Mouse (Mus musculus) midbrain, embryonic 10.5 days (tissue): ENCODE data around the gene Gm17374. TPM values are rescaled to one million over a fixed set of nuclear protein-coding genes. Genes with fewer than 3 reads are reported as not detected.
"Not testable (repeated sequence)": the region's sequence is repeated elsewhere in the genome, so short reads cannot be mapped to it uniquely, and the experiment has no call there.

ENCODE experiments used
- DNase-seq: peaks from one replicate; pipeline ENCODE4 v3.0.0-alpha.2; 2017; ENCODE audit warnings: low spot score
- H3K27ac ChIP-seq: fragments of 300-500 bp; sonication (generic); replicated peaks from 2 replicates; pipeline ENCODE4 v1.5.1; 2016; ENCODE audit warnings: mild to moderate bottlenecking
- H3K27me3 ChIP-seq: fragments of 300-500 bp; sonication (generic); 2 replicates; pipeline ENCODE4 v1.6.1; 2016; ENCODE audit warnings: low read depth, mild to moderate bottlenecking; ENCODE audit not compliant: poor library complexity, severe bottlenecking
- H3K36me3 ChIP-seq: fragments of 300-500 bp; sonication (generic); 2 replicates; pipeline ENCODE4 v1.6.1; 2016; ENCODE audit warnings: mild to moderate bottlenecking, moderate library complexity
- H3K4me1 ChIP-seq: fragments of 300-500 bp; sonication (generic); 2 replicates; pipeline ENCODE4 v1.6.1; 2016
- H3K4me3 ChIP-seq: fragments of 300-500 bp; sonication (generic); 2 replicates; pipeline ENCODE4 v1.5.1; 2016; ENCODE audit warnings: mild to moderate bottlenecking, moderate library complexity
- H3K9me3 ChIP-seq: fragments of 300-500 bp; sonication (generic); replicated peaks from 2 replicates; pipeline ENCODE4 v1.6.1; 2016; ENCODE audit warnings: mild to moderate bottlenecking
- WGBS: fragments of 180-500 bp; shearing (Covaris S2); methylation state at CpG from one replicate; pipeline ENCODE4 v1.1.7; 2016; 5-methylcytosine and 5-hydroxymethylcytosine counted together
- polyA plus RNA-seq: library from polyadenylated mRNA; unstranded; fragments of >200 nt; fragmentation: Nextera tagmentation; extraction: Ambion mirVana; gene quantifications from 2 replicates; pipeline ENCODE4 v1.2.1, GENCODE M21; 2016

Gm17374 gene
- polyA plus RNA-seq, result not detected in 2 replicates

- H3K27ac ChIP-seq, H3K27me3 ChIP-seq, H3K4me1 ChIP-seq, H3K4me3 ChIP-seq, DNase-seq, H3K9me3 ChIP-seq: not testable (repeated sequence)
- peaks cover 83% of the 10 kb centered on the region for H3K36me3 ChIP-seq
- 91% methylated on average over 4 of the region's 4 CpGs for WGBS
Observed at GRCm38 (mm10) chr2:140151743-140152142, at the start of gene Gm17374. Gene Gm17374 (plus strand): TSS chr2:140152043.

GRCm38 (mm10) chr2:140104951-140105350 is 46.9 kb upstream of the Gm17374 start:
- H3K27ac ChIP-seq, result no peak overlapping the region
- no peaks in the 10 kb centered on the region for H3K9me3 ChIP-seq
- no peak for DNase-seq
- H3K27me3 ChIP-seq, result no peaks in the 10 kb centered on the region
- no peaks in the 10 kb centered on the region for H3K4me1 ChIP-seq
- no peaks in the 10 kb centered on the region for H3K36me3 ChIP-seq
- no peak overlapping the region for H3K4me3 ChIP-seq
- 79% methylated on average over 3 of the region's 3 CpGs for WGBS

GRCm38 (mm10) chr2:140107641-140108040 is 44.2 kb upstream of the Gm17374 start:
- Histone ChIP-seq H3K27ac (no peak overlapping the region), H3K27me3 (no peaks in the 10 kb centered on the region), H3K9me3 (no peaks in the 10 kb centered on the region), H3K36me3 (no peaks in the 10 kb centered on the region), H3K4me3 (no peak overlapping the region), H3K4me1 (no peaks in the 10 kb centered on the region)
- 90% methylated on average over 4 of the region's 4 CpGs for WGBS
- no peak for DNase-seq

GRCm38 (mm10) chr2:140108945-140109344 is 42.9 kb upstream of the Gm17374 start:
- H3K27me3 ChIP-seq, result no peaks in the 10 kb centered on the region
- DNase-seq, result no peak
- no peaks in the 10 kb centered on the region for H3K9me3 ChIP-seq
- no peaks in the 10 kb centered on the region for H3K36me3 ChIP-seq
- H3K4me3 ChIP-seq, result no peak overlapping the region
- 38% methylated on average over 1 of the region's 1 CpGs for WGBS
- no peak overlapping the region for H3K27ac ChIP-seq
- H3K4me1 ChIP-seq, result no peaks in the 10 kb centered on the region

- Histone ChIP-seq H3K27ac (no peak overlapping the region), H3K4me1 (no peaks in the 10 kb centered on the region), H3K27me3 (no peaks in the 10 kb centered on the region), H3K36me3 (0 out of 2 replicates have a peak, but pooled peaks cover 1% of the 10 kb centered on the region), H3K4me3 (no peak overlapping the region), H3K9me3 (no peaks in the 10 kb centered on the region)
- 89% methylated on average over 8 of the region's 8 CpGs for WGBS
- DNase-seq, result no peak
Observed at GRCm38 (mm10) chr2:140113851-140114250, 38.0 kb upstream of the Gm17374 start.

- no peak for DNase-seq
- WGBS, result 77% methylated on average over 2 of the region's 2 CpGs
- H3K27me3 ChIP-seq, result no peaks in the 10 kb centered on the region
- H3K4me1 ChIP-seq, result no peaks in the 10 kb centered on the region
- H3K4me3 ChIP-seq, result no peak overlapping the region
- H3K27ac ChIP-seq, result no peak overlapping the region
- H3K9me3 ChIP-seq, result no peaks in the 10 kb centered on the region
- peaks cover 94% of the 10 kb centered on the region for H3K36me3 ChIP-seq
Observed at GRCm38 (mm10) chr2:140125516-140125915, 26.3 kb upstream of the Gm17374 start.

- no peak for DNase-seq
- no peak overlapping the region for H3K27ac ChIP-seq
Observed at GRCm38 (mm10) chr2:140159186-140159730, 7.4 kb downstream of the Gm17374 start.

GRCm38 (mm10) chr2:140163351-140163854 is 11.6 kb downstream of the Gm17374 start:
- DNase-seq, result no peak
- peaks cover 77% of the 10 kb centered on the region for H3K36me3 ChIP-seq
- H3K9me3 ChIP-seq, result no peaks in the 10 kb centered on the region
- 96% methylated on average over 5 of the region's 5 CpGs for WGBS
- no peak overlapping the region for H3K27ac ChIP-seq
- no peak overlapping the region for H3K4me3 ChIP-seq
- no peaks in the 10 kb centered on the region for H3K27me3 ChIP-seq
- H3K4me1 ChIP-seq, result no peaks in the 10 kb centered on the region

More at GRCm38 (mm10) chr2:140159186-140159730, 7.4 kb downstream of the Gm17374 start:
- Histone ChIP-seq H3K4me1 (no peaks in the 10 kb centered on the region), H3K4me3 (no peak overlapping the region), H3K9me3 (no peaks in the 10 kb centered on the region), H3K27me3 (no peaks in the 10 kb centered on the region), H3K36me3 (peaks cover 87% of the 10 kb centered on the region)
- WGBS, result 88% methylated on average over 3 of the region's 3 CpGs

GRCm38 (mm10) chr2:140169057-140169456 is 17.2 kb downstream of the Gm17374 start:
- Histone ChIP-seq H3K4me3 (peak overlapping the region; percentile 88), H3K27ac (no peak overlapping the region), H3K9me3 (no peaks in the 10 kb centered on the region), H3K27me3 (no peaks in the 10 kb centered on the region), H3K4me1 (peaks cover 23% of the 10 kb centered on the region), H3K36me3 (peaks cover 42% of the 10 kb centered on the region)
- 90% methylated on average over 1 of the region's 1 CpGs for WGBS
- no peak for DNase-seq

GRCm38 (mm10) chr2:140170127-140170802 is 18.4 kb downstream of the Gm17374 start, which contains the start of the genes Esf1 and Ndufaf5:
Gene Esf1 (minus strand): TSS chr2:140170564.
Gene Ndufaf5 (plus strand): TSS chr2:140170649.
- peak; percentile 94 for DNase-seq
- Histone ChIP-seq H3K4me3 (peak within 1 kb of the TSS; percentile 88), H3K27me3 (no peaks in the 10 kb centered on the region), H3K36me3 (peaks cover 35% of the 10 kb centered on the region), H3K9me3 (no peaks in the 10 kb centered on the region), H3K4me1 (peaks cover 23% of the 10 kb centered on the region), H3K27ac (peak within 1 kb of the TSS; percentile 89)
- WGBS, result under 1% methylated on average over 43 of the region's 43 CpGs

- peak overlapping the region; percentile 89 for H3K27ac ChIP-seq
- peaks cover 23% of the 10 kb centered on the region for H3K4me1 ChIP-seq
- peaks cover 32% of the 10 kb centered on the region for H3K36me3 ChIP-seq
- H3K9me3 ChIP-seq, result no peaks in the 10 kb centered on the region
- no peaks in the 10 kb centered on the region for H3K27me3 ChIP-seq
- peak overlapping the region; percentile 88 for H3K4me3 ChIP-seq
- no peak for DNase-seq
- WGBS, result 7% methylated on average over 28 of the region's 28 CpGs
Observed at GRCm38 (mm10) chr2:140170803-140171553, 19.1 kb downstream of the Gm17374 start.

- H3K27me3 ChIP-seq, result not testable (repeated sequence)
- 88% methylated on average over 3 of the region's 3 CpGs for WGBS
Observed at GRCm38 (mm10) chr2:140185685-140186210, 33.9 kb downstream of the Gm17374 start.

More at GRCm38 (mm10) chr2:140185685-140186210, 33.9 kb downstream of the Gm17374 start:
- not testable (repeated sequence) for H3K27ac ChIP-seq, DNase-seq, H3K4me3 ChIP-seq, H3K4me1 ChIP-seq, H3K9me3 ChIP-seq
- H3K36me3 ChIP-seq, result peaks cover 47% of the 10 kb centered on the region
